Mouse (Mus musculus) adrenal gland, postnatal 36 days (tissue): ENCODE measurements around the gene Nxph3. TPM values are rescaled to one million over a fixed set of nuclear protein-coding genes. Genes with fewer than 3 reads are reported as not detected.

ENCODE experiments used
- DNase-seq, 2 experiments: peaks; one replicate each; pipeline ENCODE4 v3.0.0; 2021; ENCODE audit warnings: mixed read lengths in 1 of 2
- total RNA-seq, 2 experiments: library from RNA; stranded (reverse); gene quantifications; 2 replicates each; pipeline ENCODE4 v1.2.3; 2021

Gene Nxph3
- total RNA-seq, 2 experiments from 2014 or later: 1.6 to 6.0 TPM

- DNase-seq: no peak
Measured at GRCm38 (mm10) chr11:95493010-95493409, 21.4 kb downstream of the Nxph3 start.

- no peak for DNase-seq
Measured at GRCm38 (mm10) chr11:95492256-95492655, 22.1 kb downstream of the Nxph3 start.

- peak; percentile 75 to 80 for DNase-seq
Measured at GRCm38 (mm10) chr11:95490104-95490503, 24.3 kb downstream of the Nxph3 start.

- no peak for DNase-seq
Measured at GRCm38 (mm10) chr11:95487237-95487636, 27.1 kb downstream of the Nxph3 start.

GRCm38 (mm10) chr11:95485634-95486033, 28.7 kb downstream of the Nxph3 start:
- no peak for DNase-seq

- no peak for DNase-seq
Measured at GRCm38 (mm10) chr11:95480662-95481061, 33.7 kb downstream of the Nxph3 start.

GRCm38 (mm10) chr11:95479458-95479857, 34.9 kb downstream of the Nxph3 start:
- DNase-seq: no peak

- DNase-seq: no peak
Measured at GRCm38 (mm10) chr11:95476323-95476722, 38.0 kb downstream of the Nxph3 start.

- DNase-seq: no peak
Measured at GRCm38 (mm10) chr11:95473456-95473855, 40.9 kb downstream of the Nxph3 start.

GRCm38 (mm10) chr11:95472942-95473341, 41.4 kb downstream of the Nxph3 start:
- DNase-seq: no peak

- DNase-seq: peak; percentile 53 to 57
Measured at GRCm38 (mm10) chr11:95467731-95468130, 46.6 kb downstream of the Nxph3 start.

- DNase-seq: no peak
Measured at GRCm38 (mm10) chr11:95462168-95462567, 52.2 kb downstream of the Nxph3 start.

GRCm38 (mm10) chr11:95460872-95461271, 53.5 kb downstream of the Nxph3 start:
- no peak for DNase-seq

Other genes starting within 250 kb of the Nxph3 start
- gene Kat7, start 204.3 kb downstream of the Nxph3 start, total RNA-seq: 10 to 100 TPM; 48.5 to 51.9 TPM
- gene Fam117a, start 177.6 kb downstream of the Nxph3 start, total RNA-seq: 10 to 100 TPM; 13.7 to 15.4 TPM
- gene Slc35b1, start 129.9 kb downstream of the Nxph3 start, total RNA-seq: 10 to 100 TPM; 70.3 to 75.0 TPM
- 100 to 1,000 TPM; 154 TPM for gene Spop, start 100.5 kb downstream of the Nxph3 start, total RNA-seq
- 1 to 10 TPM; 3.6 to 4.0 TPM for gene Ngfr, start 73.2 kb upstream of the Nxph3 start, total RNA-seq
- 100 to 1,000 TPM; 324 to 358 TPM for gene Phb, start 152.4 kb upstream of the Nxph3 start, total RNA-seq
- 10 to 100 TPM; 40.2 to 47.4 TPM for gene Zfp652, start 198.1 kb upstream of the Nxph3 start, total RNA-seq
- under 1 TPM; 0.53 to 0.73 TPM for gene B130006D01Rik, start 209.0 kb upstream of the Nxph3 start, total RNA-seq